Mouse (Mus musculus): Measurements from ENCODE around the gene Ell.

- TF ChIP-seq CTCF (IDR thresholded peaks at IDR 0.05; ENCODE audit: low read depth, low read length) (no peak), EP300 (IDR thresholded peaks at IDR 0.05; ENCODE audit: insufficient read depth, low read depth, low read length) (no peak), POLR2A (IDR thresholded peaks at IDR 0.05; ENCODE audit: insufficient read depth, low read length) (no peak)
These were observed 37.3 kb upstream of the Ell start for GRCm38 (mm10) chr8:70501820-70502529.
